Mouse (Mus musculus) embryonic facial prominence, embryonic 13.5 days (tissue): Measurements from ENCODE around the gene Fam83c. TPM values are rescaled to one million over a fixed set of nuclear protein-coding genes. Genes with fewer than 3 reads are reported as not detected.
A peak's percentile ranks its signal among the peaks of the same experiment; 100 is the strongest.

ENCODE experiments used
- ATAC-seq: fragments of 200-750 bp; cut with Nextera tagmentation; 2 replicates; pipeline ENCODE4 v1.8.0; 2017; ENCODE audit warnings: low read depth; ENCODE audit not compliant: insufficient number of reproducible peaks, insufficient read depth, low FRiP score, low TSS enrichment
- H3K27ac ChIP-seq: fragments of 300-500 bp; sonication (generic); 2 replicates; pipeline ENCODE4 v1.5.1; 2015; ENCODE audit warnings: moderate library complexity, mild to moderate bottlenecking, inconsistent platforms
- H3K27me3 ChIP-seq: fragments of 300-500 bp; sonication (generic); 2 replicates; pipeline ENCODE4 v1.6.1; 2015; ENCODE audit warnings: mild to moderate bottlenecking, inconsistent platforms
- H3K36me3 ChIP-seq: fragments of 300-500 bp; sonication (generic); 2 replicates; pipeline ENCODE4 v1.6.1; 2015; ENCODE audit warnings: mild to moderate bottlenecking, inconsistent platforms
- H3K4me1 ChIP-seq: fragments of 300-500 bp; sonication (generic); 2 replicates; pipeline ENCODE4 v1.6.1; 2015; ENCODE audit warnings: inconsistent platforms
- H3K4me2 ChIP-seq: fragments of 300-500 bp; sonication (generic); 2 replicates; pipeline ENCODE4 v1.6.1; 2015; ENCODE audit warnings: moderate library complexity, mild to moderate bottlenecking, inconsistent platforms
- H3K4me3 ChIP-seq: fragments of 300-500 bp; sonication (generic); 2 replicates; pipeline ENCODE4 v1.5.1; 2015; ENCODE audit warnings: mild to moderate bottlenecking, inconsistent platforms
- H3K9ac ChIP-seq: fragments of 300-500 bp; sonication (generic); 2 replicates; pipeline ENCODE4 v1.6.1; 2015; ENCODE audit warnings: mild to moderate bottlenecking, inconsistent platforms
- H3K9me3 ChIP-seq: fragments of 300-500 bp; sonication (generic); 2 replicates; pipeline ENCODE4 v1.6.1; 2016; ENCODE audit warnings: inconsistent platforms
- WGBS: fragments of 180-500 bp; shearing (Covaris S2); methylation state at CpG from one replicate; pipeline ENCODE4 v1.1.7; 2015; ENCODE audit warnings: mixed read lengths; 5-methylcytosine and 5-hydroxymethylcytosine counted together
- polyA plus RNA-seq: library from polyadenylated mRNA; unstranded; fragments of >200 nt; fragmentation: Nextera tagmentation; extraction: Ambion mirVana; gene quantifications from 2 replicates; pipeline ENCODE4 v1.2.1, GENCODE M21; 2015

Gene Fam83c
- polyA plus RNA-seq: 0.98 and 1.6 TPM in 2 replicates

DNA sequence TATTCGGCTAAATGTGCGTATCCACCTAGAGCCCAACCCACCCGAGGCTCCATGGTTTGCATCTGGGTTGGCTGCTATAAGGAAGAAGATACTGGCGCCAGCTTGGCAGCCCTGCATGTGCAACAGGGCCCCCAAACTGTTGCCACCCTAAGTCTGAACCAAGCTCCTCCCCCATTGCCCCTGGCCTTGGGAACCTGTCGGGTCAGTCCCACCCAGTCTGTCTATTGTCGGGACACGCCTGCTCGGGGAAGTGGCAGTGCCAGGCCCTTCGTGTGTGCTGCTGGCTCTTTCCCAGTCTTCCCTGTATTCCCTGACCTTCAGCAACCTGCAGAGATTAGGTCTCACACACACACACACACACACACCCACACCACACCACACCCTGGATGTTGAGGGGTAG, at the start of gene Fam83c:
Gene Fam83c (minus strand): TSS at position 123 of the 400 bp plus-strand sequence.
- Histone ChIP-seq H3K27me3 (peaks cover 8% of the 10 kb centered on the region), H3K4me3 (no peak within 1 kb of the TSS), H3K4me2 (peak within 1 kb of the TSS; percentile 12; the same call in 1 of the 2 replicates), H3K9me3 (no peaks in the 10 kb centered on the region), H3K4me1 (no peaks in the 10 kb centered on the region), H3K36me3 (no peaks in the 10 kb centered on the region), H3K9ac (0 out of 2 replicates have a peak within 1 kb of the TSS, but pooled peaks have one; percentile 27), H3K27ac (no peak within 1 kb of the TSS)
- ATAC-seq: no peak
- whole genome bisulfite sequencing: 47% methylated on average over 9 of the region's 9 CpGs

GRCm38 (mm10) chr2:155882087-155882486, 47.4 kb upstream of the Fam83c start:
- H3K4me3 ChIP-seq: no peak overlapping the region
- H3K9ac ChIP-seq: no peak overlapping the region
- no peak overlapping the region for H3K4me2 ChIP-seq
- H3K27ac ChIP-seq: no peak overlapping the region
- H3K36me3 ChIP-seq: peaks cover 51% of the 10 kb centered on the region
- ATAC-seq: no peak
- no peaks in the 10 kb centered on the region for H3K27me3 ChIP-seq
- 0 out of 2 replicates have a peak, but pooled peaks cover 4% of the 10 kb centered on the region for H3K4me1 ChIP-seq
- 85% methylated on average over 3 of the region's 3 CpGs for WGBS
- no peaks in the 10 kb centered on the region for H3K9me3 ChIP-seq

- WGBS: 81% methylated on average over 21 of the region's 21 CpGs
Observed at GRCm38 (mm10) chr2:155878964-155879876, 44.6 kb upstream of the Fam83c start.

DNA sequence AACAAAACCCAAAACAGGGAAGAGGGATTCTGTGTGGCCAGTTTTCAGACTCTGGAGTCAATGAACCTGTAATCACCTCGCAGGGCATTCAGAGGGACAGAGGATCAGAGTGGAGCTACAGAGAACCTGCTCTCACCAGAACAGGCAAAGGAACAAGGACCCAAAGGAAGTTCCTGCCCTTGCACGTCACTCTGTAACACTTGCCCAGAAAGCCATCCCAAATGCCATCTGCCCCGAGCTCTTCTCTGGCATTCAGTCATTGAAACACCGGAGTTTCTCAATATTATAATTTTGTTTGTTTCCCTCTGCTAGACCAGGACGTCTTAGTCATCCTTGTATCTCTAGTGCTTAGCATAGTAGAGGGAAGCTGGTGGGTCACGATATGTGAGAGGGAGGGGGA, 39.0 kb upstream of the Fam83c start:
- ATAC-seq: no peak
- no peaks in the 10 kb centered on the region for H3K9me3 ChIP-seq
- no peak overlapping the region for H3K9ac ChIP-seq
- H3K4me2 ChIP-seq: no peak overlapping the region
- H3K27me3 ChIP-seq: no peaks in the 10 kb centered on the region
- H3K36me3 ChIP-seq: peaks cover 48% of the 10 kb centered on the region
- H3K27ac ChIP-seq: peak overlapping the region; percentile 41
- 78% methylated on average over 6 of the region's 6 CpGs for whole genome bisulfite sequencing
- no peak overlapping the region for H3K4me3 ChIP-seq
- H3K4me1 ChIP-seq: peaks cover 18% of the 10 kb centered on the region

More at GRCm38 (mm10) chr2:155878964-155879876, 44.6 kb upstream of the Fam83c start:
- H3K9ac ChIP-seq: no peak overlapping the region
- no peak overlapping the region for H3K4me2 ChIP-seq
- H3K9me3 ChIP-seq: no peaks in the 10 kb centered on the region
- 0 out of 2 replicates have a peak, but pooled peaks cover 4% of the 10 kb centered on the region for H3K4me1 ChIP-seq
- H3K4me3 ChIP-seq: no peak overlapping the region
- H3K27me3 ChIP-seq: no peaks in the 10 kb centered on the region
- H3K27ac ChIP-seq: no peak overlapping the region
- ATAC-seq: no peak
- H3K36me3 ChIP-seq: peaks cover 56% of the 10 kb centered on the region

GRCm38 (mm10) chr2:155872930-155873507, 38.4 kb upstream of the Fam83c start:
- no peak overlapping the region for H3K9ac ChIP-seq
- 57% methylated on average over 10 of the region's 10 CpGs for WGBS
- no peak overlapping the region for H3K4me2 ChIP-seq
- no peak overlapping the region for H3K4me3 ChIP-seq
- H3K4me1 ChIP-seq: peaks cover 18% of the 10 kb centered on the region
- H3K27me3 ChIP-seq: no peaks in the 10 kb centered on the region
- H3K27ac ChIP-seq: peak overlapping the region; percentile 41
- H3K36me3 ChIP-seq: peaks cover 52% of the 10 kb centered on the region
- ATAC-seq: no peak; the same call in 1 of the 2 replicates
- no peaks in the 10 kb centered on the region for H3K9me3 ChIP-seq

DNA sequence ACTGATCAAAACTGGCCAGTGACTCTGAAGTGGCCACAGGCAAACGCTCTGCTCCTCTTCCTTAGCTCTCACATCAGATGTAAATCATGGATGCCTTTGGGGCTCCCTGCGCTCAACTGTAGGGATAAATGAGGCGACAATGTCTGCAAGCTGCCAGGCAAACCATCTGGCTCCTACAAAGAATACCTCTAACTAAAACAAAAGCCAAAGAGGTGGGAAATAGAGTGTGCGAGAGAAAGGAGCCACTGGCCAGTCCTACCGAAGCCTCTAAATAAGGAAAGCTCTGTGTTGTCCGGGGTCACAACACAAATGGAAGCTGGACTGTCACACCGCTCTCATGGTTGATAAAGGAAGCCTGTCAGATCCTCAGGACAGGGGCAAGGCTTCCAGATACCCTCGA, 37.8 kb upstream of the Fam83c start:
- no peak for ATAC-seq
- 81% methylated on average over 8 of the region's 8 CpGs for WGBS
- peaks cover 58% of the 10 kb centered on the region for H3K36me3 ChIP-seq
- no peak overlapping the region for H3K27ac ChIP-seq
- no peak overlapping the region for H3K4me2 ChIP-seq
- H3K4me3 ChIP-seq: no peak overlapping the region
- H3K27me3 ChIP-seq: no peaks in the 10 kb centered on the region
- H3K9ac ChIP-seq: no peak overlapping the region
- H3K9me3 ChIP-seq: no peaks in the 10 kb centered on the region
- peaks cover 18% of the 10 kb centered on the region for H3K4me1 ChIP-seq

GRCm38 (mm10) chr2:155869772-155870171, 35.1 kb upstream of the Fam83c start:
- no peak overlapping the region for H3K4me2 ChIP-seq
- no peak for ATAC-seq
- no peak overlapping the region for H3K4me3 ChIP-seq
- WGBS: 74% methylated on average over 5 of the region's 5 CpGs
- H3K27me3 ChIP-seq: no peaks in the 10 kb centered on the region
- H3K9me3 ChIP-seq: no peaks in the 10 kb centered on the region
- H3K9ac ChIP-seq: no peak overlapping the region
- peaks cover 18% of the 10 kb centered on the region for H3K4me1 ChIP-seq
- peaks cover 45% of the 10 kb centered on the region for H3K36me3 ChIP-seq
- no peak overlapping the region for H3K27ac ChIP-seq

DNA sequence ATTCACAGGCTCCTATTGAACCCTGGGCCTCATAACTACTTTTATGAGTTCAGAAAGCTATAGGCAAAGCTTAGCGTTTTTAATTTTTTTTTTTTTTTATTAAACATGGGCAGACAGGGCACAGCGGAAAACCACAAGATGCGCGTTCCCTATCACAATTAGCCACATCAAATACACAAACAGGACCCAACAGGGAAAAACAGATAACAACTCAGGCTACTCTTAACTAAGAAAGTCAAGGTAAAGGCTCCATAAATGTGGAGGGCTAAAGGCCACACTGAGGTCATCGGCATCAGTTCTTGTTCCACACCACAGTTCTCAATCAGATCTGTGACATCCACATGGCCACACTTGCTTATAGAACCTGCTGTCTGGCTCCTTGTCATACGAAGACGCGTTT, 33.7 kb upstream of the Fam83c start:
- H3K27me3 ChIP-seq: no peaks in the 10 kb centered on the region
- H3K9me3 ChIP-seq: no peaks in the 10 kb centered on the region
- WGBS: 89% methylated on average over 8 of the region's 8 CpGs
- no peak overlapping the region for H3K4me2 ChIP-seq
- peaks cover 44% of the 10 kb centered on the region for H3K36me3 ChIP-seq
- peaks cover 13% of the 10 kb centered on the region for H3K4me1 ChIP-seq
- no peak overlapping the region for H3K9ac ChIP-seq
- H3K27ac ChIP-seq: no peak overlapping the region
- H3K4me3 ChIP-seq: no peak overlapping the region
- ATAC-seq: no peak

- no peak overlapping the region for H3K9ac ChIP-seq
- 0 out of 2 replicates have a peak overlapping the region, but pooled peaks have one; percentile 5 for H3K4me2 ChIP-seq
- H3K27ac ChIP-seq: no peak overlapping the region
- H3K4me3 ChIP-seq: no peak overlapping the region
- H3K27me3 ChIP-seq: no peaks in the 10 kb centered on the region
- H3K9me3 ChIP-seq: no peaks in the 10 kb centered on the region
- H3K36me3 ChIP-seq: peaks cover 30% of the 10 kb centered on the region
- peaks cover 5% of the 10 kb centered on the region for H3K4me1 ChIP-seq
- WGBS: 53% methylated on average over 11 of the region's 11 CpGs
- ATAC-seq: no peak
Observed at GRCm38 (mm10) chr2:155863301-155863867, 28.7 kb upstream of the Fam83c start.

- 0 out of 2 replicates have a peak overlapping the region, but pooled peaks have one; percentile 5 for H3K4me2 ChIP-seq
Observed at GRCm38 (mm10) chr2:155862573-155863300, 28.1 kb upstream of the Fam83c start.

GRCm38 (mm10) chr2:155861581-155861980, 26.9 kb upstream of the Fam83c start:
- H3K4me3 ChIP-seq: no peak overlapping the region
- H3K4me2 ChIP-seq: no peak overlapping the region
- no peak for ATAC-seq
- no peak overlapping the region for H3K9ac ChIP-seq
- peaks cover 5% of the 10 kb centered on the region for H3K4me1 ChIP-seq
- no peaks in the 10 kb centered on the region for H3K27me3 ChIP-seq
- H3K9me3 ChIP-seq: no peaks in the 10 kb centered on the region
- no peak overlapping the region for H3K27ac ChIP-seq
- peaks cover 22% of the 10 kb centered on the region for H3K36me3 ChIP-seq
- 93% methylated on average over 6 of the region's 6 CpGs for WGBS

More at GRCm38 (mm10) chr2:155862573-155863300, 28.1 kb upstream of the Fam83c start:
- Histone ChIP-seq H3K9ac (no peak overlapping the region), H3K4me1 (peaks cover 5% of the 10 kb centered on the region), H3K27me3 (no peaks in the 10 kb centered on the region), H3K4me3 (no peak overlapping the region), H3K27ac (no peak overlapping the region), H3K9me3 (no peaks in the 10 kb centered on the region), H3K36me3 (peaks cover 27% of the 10 kb centered on the region)
- WGBS: 69% methylated on average over 13 of the region's 13 CpGs
- no peak for ATAC-seq
